Mouse (Mus musculus) limb, embryonic 10.5 days (tissue): Measurements from ENCODE around the gene Gm13199. TPM values are rescaled to one million over a fixed set of nuclear protein-coding genes. Genes with fewer than 3 reads are reported as not detected.

Source experiments
- polyA plus RNA-seq: library from polyadenylated mRNA; unstranded; fragments of >200 nt; fragmentation: Nextera tagmentation; extraction: Ambion mirVana; gene quantifications from 2 replicates; pipeline ENCODE4 v1.2.1, GENCODE M21; 2016

The Gm13199 gene
- polyA plus RNA-seq, 1 experiment from 2014 or later: 2.7 TPM

Other genes with a start within 250 kb of the Gm13199 start
- gene Camk1d, start 148.4 kb downstream of the Gm13199 start, polyA plus RNA-seq: 0.84 and 1.4 TPM in 2 replicates
- 120 and 139 TPM in 2 replicates for gene Nudt5, start 17.9 kb downstream of the Gm13199 start, polyA plus RNA-seq
- gene Cdc123, start 17.8 kb downstream of the Gm13199 start, polyA plus RNA-seq: 406 and 414 TPM in 2 replicates
- 85.0 and 95.1 TPM in 2 replicates for gene Sec61a2, start 32.5 kb upstream of the Gm13199 start, polyA plus RNA-seq
- 6.5 and 9.2 TPM in 2 replicates for gene Dhtkd1, start 79.9 kb upstream of the Gm13199 start, polyA plus RNA-seq
- gene Upf2, start 88.5 kb upstream of the Gm13199 start, polyA plus RNA-seq: 9.9 and 11.5 TPM in 2 replicates